12 mouse cellular contexts compared by ENCODE assay signal in the genomic region with DNA sequence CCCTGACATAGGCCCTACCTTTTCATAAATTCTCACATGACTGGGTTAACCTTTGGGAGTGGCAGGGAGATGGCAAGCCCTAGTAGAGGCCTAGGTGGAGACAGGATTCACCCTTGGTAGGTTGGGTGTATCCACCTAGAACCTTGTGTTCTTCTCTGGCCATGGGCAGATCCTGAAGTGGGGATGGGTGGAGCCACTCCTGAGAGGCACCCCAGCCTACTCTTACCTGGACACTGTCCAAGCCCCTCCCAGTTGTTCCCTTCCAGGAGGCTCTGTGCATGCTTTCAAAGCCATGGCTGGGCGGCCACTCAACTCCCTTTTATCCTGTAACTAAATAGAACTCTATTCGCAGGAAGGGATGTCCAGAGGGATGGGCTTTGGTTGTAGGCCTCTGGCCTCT. TPM values are rescaled to one million over a fixed set of nuclear protein-coding genes. Genes with fewer than 3 reads are reported as not detected.
DNase-seq lines count a peak whose midpoint lies in the region; ATAC-seq and TF ChIP-seq lines count a peak whose summit lies in the region.
"Had no signal": no experiment of that assay in that cellular context is flagged by ENCODE, and none has a peak within 500 bp of the region (broad histone marks: within the 10 kb centered on the region; RNA-seq: fewer than 3 reads in every experiment).

No protein-coding gene starts in this region.

- no peaks in the 10 kb centered on the region for H3K36me3 ChIP-seq in intestine, embryonic 16.5 days (ENCODE audit: control insufficient read depth, insufficient read depth, low read length)

- peak; percentile 17 for DNase-seq in layer of hippocampus, adult 9-11 months
- no peak for DNase-seq in layer of hippocampus, adult 2 months (ENCODE audit: low spot score in 2 of 2)
- peak; percentile 60 to 74 for DNase-seq in adrenal gland, postnatal 36 days
- DNase-seq in lung, postnatal 25 days (ENCODE audit: low spot score), result peak; percentile 80
- no peak for DNase-seq in embryo, embryonic 9.5 days (ENCODE audit: extremely low spot score)
- DNase-seq in urinary bladder, postnatal 25 days (ENCODE audit: low spot score), result no peak
- DNase-seq: layer of hippocampus, postnatal 36 days; thymus, adult 18-20 months had no signal

- no peak for TF ChIP-seq CTCF in layer of hippocampus, adult 2 months (conservative IDR thresholded peaks at IDR 0.05)

- no peak overlapping the region for H3K4me3 ChIP-seq in layer of hippocampus, adult 2 months
- H3K4me3 ChIP-seq in intestine, embryonic 16.5 days (ENCODE audit: low read length), result no peak overlapping the region
- H3K4me3 ChIP-seq: megakaryocyte, embryonic 14.5 days had no signal

- WGBS in intestine, embryonic 16.5 days, result 65% methylated on average over 2 of the region's 2 CpGs

- H3K9me3 ChIP-seq in intestine, embryonic 16.5 days (ENCODE audit: control insufficient read depth, low read length), result no peaks in the 10 kb centered on the region

- H3K4me1 ChIP-seq in intestine, embryonic 16.5 days (ENCODE audit: control insufficient read depth, insufficient read depth, low read length), result peaks cover 28% of the 10 kb centered on the region

- no peak overlapping the region for H3K4me2 ChIP-seq in intestine, embryonic 16.5 days (ENCODE audit: low read depth, low read length)

- no peak overlapping the region for H3K9ac ChIP-seq in intestine, embryonic 16.5 days (ENCODE audit: low read depth, low read length)

- H3K27ac ChIP-seq in layer of hippocampus, adult 2 months, result no peak overlapping the region; the same call in 1 of the 2 replicates
- no peak overlapping the region for H3K27ac ChIP-seq in intestine, embryonic 16.5 days (ENCODE audit: low read length)

- no peaks in the 10 kb centered on the region for H3K27me3 ChIP-seq in intestine, embryonic 16.5 days (replicated peaks; ENCODE audit: control insufficient read depth, insufficient read depth, low read length)
- H3K27me3 ChIP-seq: megakaryocyte, embryonic 14.5 days had no signal

- peak; percentile 91 for ATAC-seq in intestine, embryonic 16.5 days
- ATAC-seq in cerebellum, adult (ENCODE audit: insufficient number of reproducible peaks, low FRiP score, low TSS enrichment), result no peak
- ATAC-seq: activated CD4-positive, CD25-positive, alpha-beta regulatory T cell, adult 4 months had no signal

RNA-seq across cellular contexts. Expression of a gene that starts 33.2 kb away (rescaled TPM):
- 10 to 100 TPM; 23.8 to 26.5 TPM for total RNA-seq in layer of hippocampus, adult 2 months (2021)
- total RNA-seq in adrenal gland, postnatal 36 days (2021), result 100 to 1,000 TPM; 148 to 181 TPM
- polyA plus RNA-seq in intestine, embryonic 16.5 days (2015; fragmentation: Nextera tagmentation; extraction: Ambion mirVana), result 21.9 and 23.1 TPM in 2 replicates

Comparison
In these comparisons a context has a peak if more than half of its experiments do, and no peak if none do; other contexts are left out.
1. DNase-seq: peak in layer of hippocampus, adult 9-11 months (single experiment), adrenal gland, postnatal 36 days (2 of 2) and lung, postnatal 25 days (single experiment); none in layer of hippocampus, adult 2 months (0 of 2), embryo, embryonic 9.5 days (single experiment) and urinary bladder, postnatal 25 days (single experiment).
2. RNA of a gene that starts 33.2 kb away (total RNA-seq): 148 to 181 TPM in adrenal gland, postnatal 36 days; 23.8 to 26.5 TPM in layer of hippocampus, adult 2 months; every median in the first group is over 4 times any median in the second.